Mouse (Mus musculus) kidney, adult 2 months (tissue): ENCODE data around the gene Pkd2l1. TPM values are rescaled to one million over a fixed set of nuclear protein-coding genes. Genes with fewer than 3 reads are reported as not detected.

Source experiments
- DNase-seq: peaks from one replicate; pipeline ENCODE4 v3.0.0; 2021
- H3K27ac ChIP-seq: fragments of 200-500 bp; 2 replicates; pipeline ENCODE4 v1.5.1; 2012; ENCODE audit warnings: low read depth, low read length, control low read depth, inconsistent platforms; ENCODE audit not compliant: insufficient read depth
- H3K27me3 ChIP-seq: fragments of 200-500 bp; replicated peaks from 2 replicates; pipeline ENCODE4 v1.6.1; 2012; ENCODE audit warnings: mild to moderate bottlenecking, moderate library complexity, low read length, inconsistent platforms; ENCODE audit not compliant: control insufficient read depth, insufficient read depth
- H3K36me3 ChIP-seq: fragments of 200-500 bp; 2 replicates; pipeline ENCODE4 v1.6.1; 2012; ENCODE audit warnings: mild to moderate bottlenecking, moderate library complexity, low read length, inconsistent platforms; ENCODE audit not compliant: control insufficient read depth, insufficient read depth
- H3K4me1 ChIP-seq: fragments of 200-500 bp; 2 replicates; pipeline ENCODE4 v1.6.1; 2011; ENCODE audit warnings: low read length; ENCODE audit not compliant: control insufficient read depth, insufficient read depth
- H3K4me3 ChIP-seq: fragments of 200-500 bp; 2 replicates; pipeline ENCODE4 v1.5.1; 2011; ENCODE audit warnings: mild to moderate bottlenecking, low read depth, low read length, control low read depth; ENCODE audit not compliant: insufficient read depth
- CTCF ChIP-seq: fragments of 200-500 bp; conservative IDR thresholded peaks from 2 replicates; pipeline ENCODE4 v1.5.1; 2011; ENCODE audit warnings: low read depth, mild to moderate bottlenecking, control low read depth, low read length, moderate library complexity, mixed read lengths; ENCODE audit not compliant: insufficient read depth, insufficient read length
- POLR2A ChIP-seq: fragments of 200-500 bp; IDR thresholded peaks from one replicate; pipeline ENCODE4 v1.6.1; 2011; ENCODE audit warnings: low read depth, low read length, control low read depth
- WGBS: fragments of 180-500 bp; shearing (Covaris S2); methylation state at CpG from one replicate; pipeline ENCODE4 v1.1.7; 2018; 5-methylcytosine and 5-hydroxymethylcytosine counted together
- polyA plus RNA-seq: library from polyadenylated mRNA; depleted of rRNA; stranded (reverse); fragments of >200 nt; gene quantifications from 2 replicates; pipeline ENCODE4 v1.2.3, GENCODE M21; 2012

Pkd2l1 gene
- polyA plus RNA-seq, 1 experiment: 0.02 TPM

- Histone ChIP-seq H3K36me3 (no peaks in the 10 kb centered on the region), H3K27ac (no peak overlapping the region), H3K27me3 (no peaks in the 10 kb centered on the region), H3K4me1 (no peaks in the 10 kb centered on the region), H3K4me3 (no peak overlapping the region)
- TF ChIP-seq POLR2A: no peak
- no peak for TF ChIP-seq CTCF
- DNase-seq: no peak
- 94% methylated on average over 10 of the region's 10 CpGs for WGBS
Observed at GRCm38 (mm10) chr19:44157005-44157404, 35.2 kb downstream of the Pkd2l1 start.

GRCm38 (mm10) chr19:44153781-44154180 is 38.5 kb downstream of the Pkd2l1 start:
- no peaks in the 10 kb centered on the region for H3K4me1 ChIP-seq
- H3K27me3 ChIP-seq: no peaks in the 10 kb centered on the region
- H3K27ac ChIP-seq: no peak overlapping the region
- 77% methylated on average over 5 of the region's 5 CpGs for WGBS
- TF ChIP-seq POLR2A: no peak
- no peak for TF ChIP-seq CTCF
- no peak for DNase-seq
- no peaks in the 10 kb centered on the region for H3K36me3 ChIP-seq
- no peak overlapping the region for H3K4me3 ChIP-seq

GRCm38 (mm10) chr19:44148991-44149390 is 43.3 kb downstream of the Pkd2l1 start:
- Histone ChIP-seq H3K27ac (no peak overlapping the region), H3K4me1 (no peaks in the 10 kb centered on the region; the same call in 1 of the 2 replicates), H3K36me3 (no peaks in the 10 kb centered on the region), H3K27me3 (no peaks in the 10 kb centered on the region), H3K4me3 (no peak overlapping the region)
- DNase-seq: no peak
- 71% methylated on average over 2 of the region's 2 CpGs for WGBS
- TF ChIP-seq CTCF (no peak), POLR2A (no peak)

- peak; percentile 5 for DNase-seq
- no peaks in the 10 kb centered on the region for H3K36me3 ChIP-seq
- 0 out of 2 replicates have a peak, but pooled peaks have one; percentile 22 for TF ChIP-seq CTCF
- no peak for TF ChIP-seq POLR2A
- 23% methylated on average over 2 of the region's 2 CpGs for WGBS
- no peak overlapping the region for H3K4me3 ChIP-seq
- no peak overlapping the region for H3K27ac ChIP-seq
- H3K4me1 ChIP-seq: no peaks in the 10 kb centered on the region; the same call in 1 of the 2 replicates
- H3K27me3 ChIP-seq: no peaks in the 10 kb centered on the region
Observed at GRCm38 (mm10) chr19:44148345-44148744, 43.9 kb downstream of the Pkd2l1 start.

- H3K36me3 ChIP-seq: peaks cover 1% of the 10 kb centered on the region
- H3K27ac ChIP-seq: no peak overlapping the region
- H3K27me3 ChIP-seq: no peaks in the 10 kb centered on the region
- 98% methylated on average over 8 of the region's 8 CpGs for WGBS
- no peaks in the 10 kb centered on the region; the same call in 1 of the 2 replicates for H3K4me1 ChIP-seq
- no peak overlapping the region for H3K4me3 ChIP-seq
- TF ChIP-seq CTCF (no peak), POLR2A (no peak)
- no peak for DNase-seq
Observed at GRCm38 (mm10) chr19:44146951-44147350, 45.3 kb downstream of the Pkd2l1 start.

GRCm38 (mm10) chr19:44146568-44146879 is 45.7 kb downstream of the Pkd2l1 start:
- TF ChIP-seq CTCF: no peak
- no peak for TF ChIP-seq POLR2A
- 56% methylated on average over 9 of the region's 9 CpGs for WGBS
- H3K4me1 ChIP-seq: no peaks in the 10 kb centered on the region; the same call in 1 of the 2 replicates
- no peaks in the 10 kb centered on the region for H3K27me3 ChIP-seq
- peak overlapping the region; percentile 93 for H3K4me3 ChIP-seq
- H3K36me3 ChIP-seq: peaks cover 3% of the 10 kb centered on the region
- no peak for DNase-seq
- no peak overlapping the region for H3K27ac ChIP-seq

- TF ChIP-seq POLR2A: peak; percentile 31
- TF ChIP-seq CTCF: no peak
- Histone ChIP-seq H3K27ac (0 out of 2 replicates have a peak within 1 kb of the TSS, but pooled peaks have one; percentile 22), H3K36me3 (peaks cover 3% of the 10 kb centered on the region), H3K27me3 (no peaks in the 10 kb centered on the region), H3K4me1 (no peaks in the 10 kb centered on the region; the same call in 1 of the 2 replicates), H3K4me3 (peak within 1 kb of the TSS; percentile 93)
- DNase-seq: peak; percentile 95
- WGBS: 2% methylated on average over 46 of the region's 46 CpGs
Observed at GRCm38 (mm10) chr19:44145702-44146567, 46.3 kb downstream of the Pkd2l1 start, which contains the start of gene Bloc1s2. Gene Bloc1s2, minus strand, starts transcription at chr19:44146446.
